Mouse (Mus musculus): ENCODE measurements at regions not wholly inside any gene's neighbourhood (a gene's known extent, or its start where the extent isn't known, plus 50 kb on each side); places are given as distances from the start of the nearest gene placed in this dataset.
"Not testable (repeated sequence)": the region's sequence is repeated elsewhere in the genome, so short reads cannot be mapped to it uniquely, and the experiment has no call there.

DNA sequence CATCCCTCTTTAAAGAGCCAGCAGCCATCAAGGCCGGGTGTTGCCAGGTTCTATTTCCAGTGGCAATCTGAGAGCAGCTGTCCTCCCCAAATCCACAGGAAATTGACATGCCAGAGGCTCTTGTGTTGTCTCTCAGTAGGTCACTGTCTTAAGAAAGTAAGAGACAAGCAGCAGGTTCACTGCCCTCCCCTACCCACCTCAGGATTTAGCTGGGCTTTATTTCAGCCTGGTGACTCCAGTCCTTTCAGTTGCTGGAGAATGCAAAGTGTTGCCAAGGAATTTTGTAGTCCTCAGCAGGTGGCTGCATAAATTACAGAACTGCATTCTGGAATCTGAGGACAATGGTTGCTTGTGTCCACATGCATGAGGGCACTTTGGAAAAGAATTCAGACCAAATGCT is 278.3 kb upstream of the Tbl1xr1 start:
- no peak for ATAC-seq (replicated peaks; ENCODE audit: low FRiP score, poor library complexity, severe bottlenecking)

DNA sequence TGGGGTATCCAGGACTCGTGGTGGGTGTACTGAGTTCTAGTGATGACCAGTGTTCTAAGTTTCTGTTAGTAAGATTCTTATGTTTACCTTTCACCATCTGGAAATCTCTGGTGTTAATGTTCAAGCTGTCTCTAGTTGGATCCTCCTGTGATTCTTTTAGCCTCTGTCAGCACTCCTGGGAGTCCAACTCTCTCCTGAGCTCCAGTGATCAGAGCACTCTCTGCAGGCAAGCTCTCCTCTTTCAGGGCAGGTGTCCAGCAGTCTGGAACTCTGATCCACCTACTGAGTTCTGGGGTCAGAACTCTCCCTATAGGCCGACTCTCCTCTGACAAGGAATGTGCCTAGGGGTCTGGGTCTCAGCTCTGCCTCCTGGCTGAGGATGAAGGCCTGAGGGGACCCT is 272.6 kb upstream of the Tbl1xr1 start:
- not testable (repeated sequence) for ATAC-seq (replicated peaks; ENCODE audit: low FRiP score, poor library complexity, severe bottlenecking)

DNA sequence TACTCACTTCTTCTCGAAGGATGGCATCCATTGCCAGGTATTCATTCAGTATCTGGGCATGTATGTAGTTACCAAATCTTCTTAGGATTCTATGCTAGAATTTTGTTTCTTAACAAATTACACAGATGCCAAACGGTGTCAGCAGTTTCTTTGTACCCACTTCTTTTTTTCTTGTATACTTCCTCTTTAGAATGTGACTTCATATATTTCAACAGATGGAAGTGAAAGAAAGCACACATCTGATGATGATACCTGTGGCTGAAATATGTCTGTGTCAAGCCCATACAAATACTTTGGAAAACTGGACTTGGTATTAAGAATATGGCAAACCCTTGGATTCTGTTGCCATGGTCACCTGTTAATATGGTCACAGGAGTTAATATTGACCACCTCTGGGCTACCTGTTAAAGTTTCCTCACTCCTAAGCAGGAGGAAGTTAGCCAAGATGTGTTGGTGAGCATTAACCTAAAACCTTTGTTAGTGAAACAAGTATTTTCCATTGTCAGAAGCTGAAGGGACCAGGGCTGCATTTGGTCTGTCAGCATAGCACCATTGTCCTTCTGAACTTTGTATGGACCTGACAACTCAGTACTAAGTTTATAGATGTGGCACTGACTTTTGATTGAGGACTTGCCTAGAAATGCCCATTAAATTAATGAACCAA is 269.8 kb upstream of the Tbl1xr1 start:
- no peak for ATAC-seq (replicated peaks; ENCODE audit: low FRiP score, poor library complexity, severe bottlenecking)

DNA sequence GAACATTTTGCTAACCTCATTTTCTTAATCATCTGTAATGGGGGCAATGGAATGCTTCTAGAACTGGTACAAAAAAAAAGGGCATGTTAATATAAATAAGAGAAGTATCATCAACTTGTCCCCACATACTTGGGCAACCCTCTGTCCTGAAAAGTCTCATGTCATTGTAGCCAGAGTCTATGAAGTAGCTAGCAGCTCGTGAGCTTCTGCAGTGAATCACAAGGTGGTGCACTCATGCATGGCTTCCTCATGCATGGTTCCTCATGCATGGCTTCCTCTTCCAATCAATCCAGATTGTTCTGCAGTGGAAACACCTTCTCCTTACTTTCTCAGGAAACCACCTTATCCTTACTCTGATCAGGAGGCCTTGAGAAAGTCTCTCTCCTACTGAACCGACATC is 267.9 kb upstream of the Tbl1xr1 start:
- ATAC-seq (replicated peaks; ENCODE audit: low FRiP score, poor library complexity, severe bottlenecking) = no peak

DNA sequence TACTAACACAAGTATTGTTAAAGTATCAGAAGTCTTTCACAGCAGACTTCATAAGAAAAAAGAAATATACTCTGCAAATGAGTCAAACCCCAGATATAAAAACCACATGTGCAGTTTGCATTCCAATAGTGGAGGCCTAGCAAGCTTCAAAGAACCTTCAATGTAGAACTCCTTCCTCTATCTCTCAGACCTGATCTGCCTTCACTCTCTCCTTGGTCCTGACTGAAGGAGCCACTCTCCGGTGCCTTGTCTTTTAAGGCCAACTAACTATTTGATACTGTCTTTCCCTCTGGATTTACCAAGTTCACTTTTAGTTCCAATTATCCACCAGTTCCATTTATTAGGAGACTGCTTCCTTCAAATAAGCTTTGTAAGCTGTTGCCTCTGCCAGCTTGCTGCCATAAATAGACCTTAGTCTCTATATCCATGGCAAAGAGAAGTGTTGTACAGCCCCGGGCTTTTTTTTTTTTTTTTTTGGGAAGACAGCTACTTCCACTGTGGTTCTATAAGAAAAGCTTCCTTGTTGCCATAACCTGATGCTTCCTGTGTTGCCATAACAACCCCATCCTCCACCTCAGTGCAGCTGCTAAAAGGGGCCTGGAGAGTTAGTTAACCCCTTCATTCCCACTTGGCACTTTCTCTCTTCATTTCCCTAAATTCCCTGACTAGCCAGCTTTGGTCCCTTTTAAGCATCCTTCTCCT is 266.5 kb upstream of the Tbl1xr1 start:
- no peak for ATAC-seq (replicated peaks; ENCODE audit: low FRiP score, poor library complexity, severe bottlenecking)

DNA sequence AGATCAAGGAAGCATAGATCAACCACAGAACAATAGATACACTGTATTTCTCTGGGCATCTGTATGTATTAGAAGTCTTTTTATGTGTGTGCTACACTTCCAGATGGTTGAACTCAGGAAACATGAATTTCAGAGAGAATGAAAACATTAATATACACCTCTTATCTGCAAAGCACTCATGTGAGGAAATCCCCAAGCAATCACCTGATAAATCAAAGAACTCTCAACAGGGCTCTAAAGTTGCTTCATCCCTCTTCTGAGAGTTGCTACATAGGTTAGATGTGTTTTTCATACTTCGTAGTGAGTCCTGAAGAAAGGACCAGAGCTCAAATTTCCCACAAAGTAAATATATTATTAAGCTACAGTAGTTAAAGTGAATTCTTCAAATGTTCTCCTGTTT is 263.1 kb upstream of the Tbl1xr1 start:
- ATAC-seq (replicated peaks; ENCODE audit: low FRiP score, poor library complexity, severe bottlenecking) = no peak

DNA sequence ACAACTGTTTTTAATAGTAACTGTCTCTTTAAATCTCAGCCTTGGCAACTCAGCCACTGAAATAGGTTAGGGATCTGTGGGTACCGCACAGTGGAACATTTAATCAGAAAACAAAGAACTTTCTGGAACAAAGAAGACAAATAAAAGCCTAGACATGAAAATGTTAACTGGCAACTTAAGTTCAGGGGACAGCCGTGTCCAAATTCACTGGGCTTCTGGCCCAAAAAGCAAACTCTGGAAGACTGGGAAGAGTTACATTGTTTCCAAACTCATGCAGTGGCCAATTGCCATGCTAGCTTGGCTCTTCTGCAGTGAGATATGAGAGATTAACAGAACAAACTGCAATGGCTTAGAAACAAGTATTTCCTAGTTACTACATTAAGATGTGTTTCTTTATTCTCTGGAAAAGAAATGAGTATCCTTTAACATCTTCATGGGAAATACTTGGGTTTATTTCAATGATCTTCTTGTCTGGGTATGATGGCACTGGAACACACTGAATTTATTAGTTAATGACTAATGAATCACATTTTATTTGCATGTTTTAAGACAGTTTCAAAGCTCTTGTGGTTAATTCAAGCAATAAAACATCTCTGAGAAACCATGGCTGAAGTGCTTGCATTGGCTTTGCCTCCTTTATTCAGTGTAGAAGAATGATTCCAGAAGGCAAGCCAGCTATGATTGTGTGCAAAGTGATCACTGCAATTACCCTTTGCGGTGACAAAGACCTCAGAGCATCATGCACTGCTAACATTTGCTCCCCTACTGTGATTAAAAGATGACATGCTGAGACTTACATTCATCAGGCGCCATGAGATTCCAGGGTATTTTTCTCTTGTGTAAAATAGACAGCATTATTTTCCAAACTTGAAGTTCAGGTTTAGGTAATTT is 259.2 kb upstream of the Tbl1xr1 start:
- no peak for ATAC-seq (replicated peaks; ENCODE audit: low FRiP score, poor library complexity, severe bottlenecking)

DNA sequence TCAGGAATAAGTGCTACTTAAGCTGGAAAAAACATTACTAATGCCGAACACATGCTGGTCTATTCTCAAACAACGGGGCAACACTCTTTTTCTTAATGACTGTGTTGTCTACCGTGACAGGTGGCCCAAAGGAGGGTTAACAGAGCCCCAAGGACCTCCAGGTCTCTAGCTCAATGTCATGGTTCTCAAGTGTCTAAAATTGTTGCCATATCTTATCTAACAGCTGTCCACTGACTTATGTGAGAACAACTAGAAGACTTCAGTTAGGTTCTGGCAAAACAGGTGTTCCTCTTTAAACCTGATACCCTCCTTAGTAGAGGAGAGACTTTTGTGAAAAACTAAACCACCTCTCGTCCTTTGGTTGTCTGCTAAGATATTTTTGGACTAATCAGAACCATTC is 257.4 kb upstream of the Tbl1xr1 start:
- ATAC-seq (replicated peaks; ENCODE audit: low FRiP score, poor library complexity, severe bottlenecking) = no peak

DNA sequence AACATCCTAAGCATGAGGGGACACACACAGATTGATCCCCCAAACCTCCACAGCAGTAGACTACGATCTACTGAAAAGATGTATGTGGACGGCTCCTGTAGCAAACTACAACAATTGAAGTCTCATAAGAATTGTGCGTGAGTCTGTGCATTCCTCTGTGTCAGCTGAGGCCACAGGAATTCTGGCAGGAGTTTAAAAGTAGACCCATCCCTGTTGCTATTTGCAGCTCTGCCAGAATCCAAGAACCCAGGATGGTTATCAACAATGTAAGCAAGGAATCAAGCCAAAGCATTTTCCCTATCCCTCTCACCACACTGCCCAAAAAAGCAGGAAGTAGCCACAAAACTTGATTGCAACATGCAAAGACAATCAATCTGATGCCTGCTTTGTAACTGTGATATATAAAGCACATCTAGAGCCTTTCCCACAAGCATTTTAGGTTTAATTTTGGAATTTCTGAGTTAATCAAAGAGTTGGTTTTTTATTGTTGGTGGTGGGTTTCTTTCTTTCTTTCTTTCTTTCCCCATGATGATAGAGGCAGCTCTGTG is 256.3 kb upstream of the Tbl1xr1 start:
- no peak for ATAC-seq (replicated peaks; ENCODE audit: low FRiP score, poor library complexity, severe bottlenecking)

DNA sequence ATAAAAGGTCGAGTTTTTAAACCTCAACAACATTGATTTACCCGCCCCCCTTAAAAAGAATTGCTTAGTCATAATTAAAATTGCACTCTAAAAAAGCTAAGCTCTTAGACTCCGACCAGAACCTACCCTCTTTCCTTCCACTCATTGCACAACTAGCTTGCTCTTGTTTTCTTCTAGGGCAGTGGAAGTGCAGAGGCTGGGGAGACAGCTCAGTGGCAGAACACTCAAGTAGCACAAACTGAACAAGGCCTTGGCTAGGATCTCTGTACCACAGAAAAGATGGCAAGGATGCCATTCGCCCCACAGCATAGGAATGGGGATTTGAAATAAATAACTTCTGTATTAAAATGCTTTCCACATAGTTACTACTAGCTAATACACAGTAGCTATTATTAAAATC is 253.8 kb upstream of the Tbl1xr1 start:
- no peak for ATAC-seq (replicated peaks; ENCODE audit: low FRiP score, poor library complexity, severe bottlenecking)

DNA sequence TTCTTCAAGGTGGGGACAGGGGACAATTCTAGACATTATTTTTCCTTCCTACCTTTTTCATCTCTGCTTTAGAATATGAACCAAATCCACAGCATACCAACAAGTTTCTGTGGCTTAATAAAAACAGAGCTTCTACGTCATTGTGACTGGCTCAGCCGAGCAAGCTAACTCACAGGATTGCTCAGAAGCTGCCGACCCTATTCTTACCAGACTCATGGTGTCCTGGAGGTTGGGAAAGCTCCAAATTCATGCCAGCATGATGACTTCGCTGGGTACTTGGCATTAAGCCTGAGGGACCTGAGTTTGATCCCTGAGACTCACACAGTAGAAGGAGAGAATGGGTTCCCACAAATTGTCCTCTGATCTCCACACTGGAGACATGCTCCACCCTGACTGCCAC is 253.1 kb upstream of the Tbl1xr1 start:
- no peak for ATAC-seq (replicated peaks; ENCODE audit: low FRiP score, poor library complexity, severe bottlenecking)

DNA sequence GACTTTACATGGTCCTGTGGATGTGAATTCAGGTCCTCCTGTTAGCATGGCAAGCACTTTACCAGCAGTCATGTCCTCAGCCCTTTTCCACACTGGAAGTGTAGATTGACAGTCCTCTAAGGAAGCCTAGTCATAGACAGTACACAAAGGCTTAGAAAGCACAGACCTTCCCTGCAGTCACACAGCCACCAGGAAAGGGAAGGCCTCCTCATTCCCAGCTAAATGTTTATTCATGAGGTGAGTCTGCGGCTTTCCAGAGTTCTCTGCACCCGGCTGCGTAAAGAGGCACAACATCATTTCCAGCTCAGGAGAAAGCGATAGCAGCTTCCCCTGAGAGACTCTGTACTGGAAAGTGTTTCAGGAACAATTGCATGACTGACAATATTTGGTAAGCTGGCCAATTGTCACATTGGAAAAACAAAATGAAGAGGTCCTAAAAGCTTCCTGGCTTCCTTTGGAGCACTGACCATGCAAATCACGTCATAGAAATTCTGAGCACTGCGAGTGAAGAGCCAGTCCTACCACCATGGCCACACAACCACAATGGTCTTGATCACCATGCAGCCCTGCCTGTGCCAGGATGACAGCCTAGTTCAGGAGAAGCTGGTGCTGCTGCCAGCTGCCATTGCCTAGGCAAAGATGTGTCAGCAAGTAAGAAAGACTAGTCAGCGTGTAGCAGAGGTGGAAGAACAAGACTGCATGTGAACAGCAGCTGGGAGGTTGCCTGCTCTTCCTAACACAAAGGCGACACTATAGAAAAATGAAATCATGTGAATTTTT is 252.2 kb upstream of the Tbl1xr1 start:
- no peak for ATAC-seq (replicated peaks; ENCODE audit: low FRiP score, poor library complexity, severe bottlenecking)

DNA sequence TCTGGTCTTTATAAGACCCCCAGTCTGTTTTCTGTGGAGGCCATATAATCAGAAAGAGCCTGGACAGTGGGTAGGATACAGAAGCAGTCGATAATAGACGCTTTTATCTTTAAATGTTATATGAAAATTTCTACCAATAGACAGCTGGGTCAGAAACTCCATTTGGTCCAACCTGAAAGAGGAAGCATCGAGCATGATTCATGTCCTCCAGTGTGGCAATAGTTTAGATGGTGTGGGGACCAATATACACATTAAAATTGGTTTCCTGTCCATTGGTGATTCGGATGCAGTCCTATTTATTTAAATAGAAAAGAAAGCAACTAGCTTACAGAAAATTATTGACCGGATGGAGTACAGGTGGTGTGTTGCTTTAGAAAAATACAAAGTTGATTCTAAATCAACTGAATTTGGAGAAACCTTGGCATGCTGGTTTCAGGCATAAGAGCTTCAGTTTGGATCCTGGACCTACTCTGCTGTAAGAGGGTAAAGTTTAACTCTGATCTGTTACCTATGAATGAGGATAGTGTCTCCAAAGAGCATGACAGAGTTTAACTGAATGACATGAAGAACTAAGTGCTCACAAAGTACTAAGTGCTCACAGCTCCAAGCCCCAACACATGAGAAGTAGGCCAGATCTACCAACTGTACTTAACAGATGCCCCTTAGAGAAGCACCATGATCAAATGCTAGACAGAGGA is 251.4 kb upstream of the Tbl1xr1 start:
- no peak for ATAC-seq (replicated peaks; ENCODE audit: low FRiP score, poor library complexity, severe bottlenecking)

DNA sequence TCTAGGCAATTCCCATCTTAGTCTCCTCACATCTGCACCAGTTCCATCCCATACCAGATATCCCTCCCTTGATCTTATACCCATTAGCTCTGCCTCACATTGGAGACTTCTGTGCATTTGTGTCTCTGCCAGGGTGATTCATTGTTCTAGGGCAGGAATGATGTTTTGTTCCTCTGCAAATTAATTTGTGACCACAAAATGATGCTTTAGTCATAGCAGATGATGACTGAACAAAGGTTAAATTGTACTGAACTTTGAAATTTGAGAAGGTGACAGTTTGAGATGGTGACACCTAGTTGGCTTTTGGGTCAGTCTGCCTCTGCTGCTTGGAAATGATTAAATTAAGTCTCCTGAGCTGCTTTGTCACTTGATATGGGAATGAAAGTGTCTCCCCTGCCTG is 248.8 kb upstream of the Tbl1xr1 start:
- ATAC-seq (replicated peaks; ENCODE audit: low FRiP score, poor library complexity, severe bottlenecking) = no peak

DNA sequence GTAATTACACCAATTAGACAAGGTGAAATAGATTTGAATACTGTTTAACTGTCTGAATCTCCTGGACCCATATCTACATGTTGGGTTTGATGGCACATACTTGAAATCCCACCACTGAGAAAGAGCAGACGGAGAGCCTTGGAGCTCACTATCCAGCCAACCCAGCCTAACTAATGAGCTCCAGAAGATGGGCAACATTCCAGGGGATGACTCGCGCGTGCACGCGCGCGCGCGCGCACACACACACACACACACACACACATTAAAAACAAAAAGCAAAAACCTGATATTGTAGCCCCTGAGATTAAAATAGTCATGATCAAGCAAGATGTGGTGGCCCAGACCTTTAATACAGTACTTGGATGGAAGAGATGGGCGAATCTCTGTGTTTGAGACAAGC is 243.3 kb upstream of the Tbl1xr1 start:
- no peak for ATAC-seq (replicated peaks; ENCODE audit: low FRiP score, poor library complexity, severe bottlenecking)

DNA sequence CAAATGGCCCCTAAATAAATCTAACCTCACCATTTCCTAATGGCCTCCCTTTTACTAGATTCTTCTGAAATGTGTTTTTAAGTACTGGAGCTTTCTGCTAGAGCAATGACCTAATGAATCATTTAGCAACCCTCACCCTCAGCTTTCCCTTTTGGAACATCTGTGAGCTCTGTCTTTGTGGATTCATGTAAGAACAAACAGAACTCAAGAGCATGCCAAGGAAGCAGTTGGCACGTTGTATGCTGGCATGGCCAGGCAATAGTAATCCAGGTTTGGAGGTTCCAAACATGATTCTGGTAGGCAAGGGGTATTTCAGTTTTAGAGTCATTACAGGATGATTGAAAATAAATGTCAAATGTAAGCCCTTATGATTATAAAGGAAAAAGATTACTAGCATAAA is 240.9 kb upstream of the Tbl1xr1 start:
- no peak for ATAC-seq (replicated peaks; ENCODE audit: low FRiP score, poor library complexity, severe bottlenecking)

DNA sequence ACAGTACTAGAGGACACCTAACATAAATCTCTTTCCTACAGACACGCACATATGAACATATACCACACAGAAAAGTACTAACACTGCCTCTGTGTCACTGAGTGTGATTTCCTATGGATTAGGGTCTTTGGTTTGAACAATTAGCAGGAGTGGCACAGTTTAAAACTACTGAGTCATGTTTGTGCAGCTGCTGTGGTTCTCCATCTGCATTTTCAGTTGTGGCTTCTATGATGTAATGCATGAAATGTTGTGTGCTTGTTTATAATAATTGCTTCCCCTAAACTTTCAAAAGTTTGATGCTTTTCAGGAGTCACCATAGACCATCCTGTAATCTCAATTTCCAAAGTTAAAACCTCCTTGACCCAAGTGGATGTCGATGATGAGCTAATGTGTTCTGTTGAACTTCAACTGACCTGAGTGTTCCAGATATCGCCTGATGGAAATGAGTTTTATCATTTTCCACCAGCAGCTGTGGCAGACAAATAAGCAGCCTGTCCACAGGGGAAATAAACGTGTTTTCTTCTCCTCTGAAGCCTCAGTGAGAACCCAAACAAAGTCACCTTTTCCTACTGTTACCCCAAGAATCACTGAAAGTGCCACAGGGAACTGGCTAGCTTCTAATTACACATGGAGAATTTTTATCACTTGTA is 239.0 kb upstream of the Tbl1xr1 start:
- ATAC-seq (replicated peaks; ENCODE audit: low FRiP score, poor library complexity, severe bottlenecking) = no peak

DNA sequence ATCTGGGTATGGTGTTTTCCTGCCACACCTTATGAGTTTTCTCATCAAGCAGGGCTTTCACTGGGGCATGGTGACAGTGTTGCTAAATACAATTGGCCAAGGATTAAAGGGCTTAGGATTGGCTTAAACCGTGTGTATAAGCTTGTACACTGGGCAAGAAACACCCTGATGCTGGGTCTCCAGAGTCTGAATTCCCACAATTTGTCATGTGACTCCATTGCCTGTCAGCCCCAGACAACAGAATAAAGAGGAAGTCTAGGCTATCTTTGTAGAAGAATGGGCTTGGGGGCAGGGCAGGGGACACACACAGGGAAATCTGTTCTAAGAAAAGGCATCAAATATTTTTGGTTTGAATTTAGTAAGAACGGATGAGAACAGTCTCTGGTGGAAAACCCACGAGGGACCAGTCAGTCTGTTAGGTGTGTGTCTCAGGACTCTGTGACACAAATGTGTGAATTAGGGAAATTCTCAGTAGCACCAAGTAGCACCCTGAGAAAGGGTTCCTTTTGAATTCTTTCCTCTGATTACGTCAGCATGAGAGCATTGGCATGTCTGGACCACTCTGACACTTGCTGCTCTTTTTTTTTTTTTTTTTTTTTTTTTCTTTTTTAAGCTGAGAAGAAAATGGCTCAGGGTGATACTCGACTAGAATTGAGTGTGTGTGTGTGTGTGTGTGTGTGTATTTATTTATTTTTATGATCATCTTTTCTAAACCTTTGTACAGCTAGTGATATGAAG is 235.5 kb upstream of the Tbl1xr1 start:
- no peak for ATAC-seq (replicated peaks; ENCODE audit: low FRiP score, poor library complexity, severe bottlenecking)

Data from erythroblast, adult 5-6 weeks (primary cell).